Mouse (Mus musculus): ENCODE results near the gene En1.

GRCm38 (mm10) chr1:120615521-120615920, 13.3 kb downstream of the En1 start:
- TF ChIP-seq POLR2A (IDR thresholded peaks at IDR 0.05; ENCODE audit: insufficient read depth, low read depth, low read length) (no peak), CTCF (IDR thresholded peaks at IDR 0.05) (no peak), EP300 (IDR thresholded peaks at IDR 0.05; ENCODE audit: insufficient read depth, low read depth, low read length) (no peak)
